Mouse (Mus musculus) midbrain, embryonic 14.5 days (tissue): ENCODE measurements at regions not wholly inside any gene's neighbourhood (a gene's known extent, or its start where the extent isn't known, plus 50 kb on each side); places are given as distances from the start of the nearest gene placed in this dataset.

Experiments used
- ATAC-seq: fragments of 200-750 bp; cut with Nextera tagmentation; 2 replicates; pipeline ENCODE4 v1.8.0; 2017; ENCODE audit warnings: moderate number of reproducible peaks, moderate library complexity; ENCODE audit not compliant: low FRiP score, low TSS enrichment
- DNase-seq: peaks from one replicate; pipeline ENCODE4 v3.0.0-alpha.2; 2015
- H3K27ac ChIP-seq: fragments of 300-500 bp; sonication (generic); replicated peaks from 2 replicates; pipeline ENCODE4 v1.5.1; 2014; ENCODE audit warnings: mild to moderate bottlenecking, low read depth, low read length, moderate library complexity
- H3K27me3 ChIP-seq: fragments of 300-500 bp; sonication (generic); 2 replicates; pipeline ENCODE4 v1.6.1; 2014; ENCODE audit warnings: low read length, control low read depth, mixed read lengths; ENCODE audit not compliant: control insufficient read depth, insufficient read depth
- H3K36me3 ChIP-seq: fragments of 300-500 bp; sonication (generic); 2 replicates; pipeline ENCODE4 v1.6.1; 2014; ENCODE audit warnings: low read length, control low read depth; ENCODE audit not compliant: control insufficient read depth, insufficient read depth
- H3K4me1 ChIP-seq: fragments of 300-500 bp; sonication (generic); 2 replicates; pipeline ENCODE4 v1.6.1; 2014; ENCODE audit warnings: mild to moderate bottlenecking, antibody characterized with exemption, low read length, control low read depth; ENCODE audit not compliant: control insufficient read depth, insufficient read depth
- H3K4me2 ChIP-seq: fragments of 300-500 bp; sonication (generic); 2 replicates; pipeline ENCODE4 v1.6.1; 2014; ENCODE audit warnings: mild to moderate bottlenecking, low read length, moderate library complexity
- H3K4me3 ChIP-seq: fragments of 300-500 bp; sonication (generic); replicated peaks from 2 replicates; pipeline ENCODE4 v1.5.1; 2014; ENCODE audit warnings: low read depth, low read length
- H3K9ac ChIP-seq: fragments of 300-500 bp; sonication (generic); replicated peaks from 2 replicates; pipeline ENCODE4 v1.6.1; 2014; ENCODE audit warnings: mild to moderate bottlenecking, low read length, moderate library complexity
- H3K9me3 ChIP-seq: fragments of 300-500 bp; sonication (generic); 2 replicates; pipeline ENCODE4 v1.6.1; 2016; ENCODE audit warnings: low read length, control low read depth, mixed read lengths; ENCODE audit not compliant: control insufficient read depth
- WGBS: fragments of 180-500 bp; shearing (Covaris S2); extraction: QIAGEN DNeasy Blood & Tissue Kit; methylation state at CpG from one replicate; pipeline ENCODE4 v1.1.7; 2014; 5-methylcytosine and 5-hydroxymethylcytosine counted together

DNA sequence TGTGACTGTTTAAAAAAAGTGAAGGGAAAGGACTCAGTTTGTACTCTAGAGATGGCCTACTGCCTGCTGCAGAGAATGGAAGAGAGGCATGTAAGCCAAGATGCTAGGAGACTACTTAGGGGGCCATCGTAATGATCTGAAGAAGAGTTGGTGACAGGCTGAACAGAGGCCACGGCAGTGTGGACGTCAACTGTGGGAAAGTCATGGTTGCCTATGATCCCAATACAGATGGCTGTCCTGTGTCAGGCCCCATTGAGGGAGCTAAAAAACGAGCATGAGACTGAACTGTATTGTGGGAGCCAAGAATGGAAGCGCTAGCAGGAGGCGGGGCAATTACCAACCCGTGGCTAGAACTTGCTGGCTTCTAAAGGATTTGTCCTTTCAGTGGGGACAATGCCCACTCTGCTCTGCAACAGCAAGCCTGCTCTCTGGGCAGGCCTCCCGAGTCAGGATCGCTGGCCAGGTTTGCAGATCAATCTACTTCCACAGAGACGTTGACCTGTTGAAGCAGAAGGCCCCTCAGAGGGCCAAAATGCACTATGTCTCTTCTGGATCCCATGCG, 530.5 kb upstream of the Cdh5 start:
- Histone ChIP-seq H3K4me1 (no peaks in the 10 kb centered on the region), H3K9me3 (no peaks in the 10 kb centered on the region), H3K4me2 (no peak overlapping the region), H3K27me3 (no peaks in the 10 kb centered on the region), H3K36me3 (no peaks in the 10 kb centered on the region), H3K4me3 (no peak overlapping the region), H3K9ac (no peak overlapping the region), H3K27ac (no peak overlapping the region)
- WGBS, result 56% methylated on average over 11 of the region's 11 CpGs
- ATAC-seq, result no peak
- DNase-seq, result no peak

DNA sequence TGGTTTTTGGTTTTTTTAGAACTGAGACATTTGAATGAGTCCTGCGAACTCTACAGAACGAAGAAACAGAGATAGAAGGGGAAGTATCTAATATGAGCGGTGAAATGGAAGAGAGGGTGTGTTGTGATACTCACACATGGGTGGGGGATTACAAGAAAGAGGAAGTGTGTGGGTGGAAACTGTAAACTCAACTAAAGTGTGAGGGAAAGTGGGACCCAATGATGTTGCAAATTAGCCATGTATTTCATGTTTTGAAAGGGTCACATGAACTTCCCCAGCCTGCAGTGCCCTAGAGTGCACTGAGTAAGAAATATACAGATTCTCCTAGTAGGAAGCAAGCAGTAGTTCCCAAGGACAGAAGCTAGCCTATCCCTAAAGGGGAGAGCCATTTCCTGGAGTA, 524.3 kb upstream of the Cdh5 start:
- no peak overlapping the region for H3K9ac ChIP-seq
- no peaks in the 10 kb centered on the region for H3K27me3 ChIP-seq

DNA sequence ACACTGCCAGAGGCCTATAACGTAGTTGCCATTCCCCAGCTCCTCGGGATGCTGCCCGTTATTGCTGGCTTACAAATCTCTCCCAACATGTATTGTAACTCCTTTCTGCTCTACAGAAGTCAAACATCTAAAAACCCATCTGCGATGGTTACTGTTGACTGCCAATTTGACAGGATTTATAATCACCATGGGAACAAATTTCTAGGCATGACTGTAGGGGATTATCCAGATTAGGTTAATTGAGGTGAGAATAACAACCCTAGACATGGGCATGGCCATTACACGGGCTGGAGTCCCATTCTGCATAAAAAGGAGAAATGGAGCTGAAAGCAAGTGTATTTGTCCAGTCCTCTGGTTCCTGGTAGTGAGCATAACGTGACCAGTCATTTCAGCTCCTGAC, 523.4 kb upstream of the Cdh5 start:
- WGBS, result 51% methylated on average over 6 of the region's 6 CpGs
- Histone ChIP-seq H3K4me2 (no peak overlapping the region), H3K36me3 (no peaks in the 10 kb centered on the region), H3K4me1 (no peaks in the 10 kb centered on the region), H3K9ac (no peak overlapping the region), H3K9me3 (no peaks in the 10 kb centered on the region), H3K4me3 (no peak overlapping the region), H3K27me3 (no peaks in the 10 kb centered on the region), H3K27ac (no peak overlapping the region)
- ATAC-seq, result no peak
- no peak for DNase-seq

More for the DNA sequence above, 524.3 kb upstream of the Cdh5 start:
- Histone ChIP-seq H3K4me3 (no peak overlapping the region), H3K9me3 (no peaks in the 10 kb centered on the region), H3K4me2 (no peak overlapping the region), H3K36me3 (no peaks in the 10 kb centered on the region), H3K4me1 (no peaks in the 10 kb centered on the region), H3K27ac (no peak overlapping the region)
- DNase-seq (no peak), ATAC-seq (no peak)
- WGBS, result 93% methylated on average over 3 of the region's 3 CpGs

DNA sequence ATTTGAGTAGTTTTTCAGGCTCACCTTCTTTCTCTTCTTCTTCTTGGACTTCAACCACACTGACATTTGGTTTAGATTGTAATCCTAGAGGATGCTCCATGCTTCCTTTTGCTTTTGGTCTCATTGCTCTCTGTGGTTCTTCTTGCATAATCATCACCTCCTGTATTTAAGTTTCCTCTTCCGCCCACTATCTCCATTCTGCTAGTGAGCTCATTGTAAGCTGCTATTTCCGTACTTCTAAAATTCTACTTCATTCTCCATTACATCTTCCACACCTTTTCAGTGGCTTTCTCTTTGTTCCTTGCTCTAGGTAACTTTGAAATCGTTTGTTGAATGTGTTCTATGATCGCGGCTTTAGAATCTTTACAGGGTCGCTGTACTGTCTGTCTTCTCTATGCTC, 493.1 kb upstream of the Cdh5 start:
- Histone ChIP-seq H3K36me3 (no peaks in the 10 kb centered on the region), H3K4me1 (no peaks in the 10 kb centered on the region), H3K4me2 (no peak overlapping the region), H3K9me3 (no peaks in the 10 kb centered on the region), H3K4me3 (no peak overlapping the region), H3K27me3 (no peaks in the 10 kb centered on the region), H3K27ac (no peak overlapping the region), H3K9ac (no peak overlapping the region)
- 96% methylated on average over 6 of the region's 6 CpGs for WGBS
- DNase-seq (no peak), ATAC-seq (no peak)

DNA sequence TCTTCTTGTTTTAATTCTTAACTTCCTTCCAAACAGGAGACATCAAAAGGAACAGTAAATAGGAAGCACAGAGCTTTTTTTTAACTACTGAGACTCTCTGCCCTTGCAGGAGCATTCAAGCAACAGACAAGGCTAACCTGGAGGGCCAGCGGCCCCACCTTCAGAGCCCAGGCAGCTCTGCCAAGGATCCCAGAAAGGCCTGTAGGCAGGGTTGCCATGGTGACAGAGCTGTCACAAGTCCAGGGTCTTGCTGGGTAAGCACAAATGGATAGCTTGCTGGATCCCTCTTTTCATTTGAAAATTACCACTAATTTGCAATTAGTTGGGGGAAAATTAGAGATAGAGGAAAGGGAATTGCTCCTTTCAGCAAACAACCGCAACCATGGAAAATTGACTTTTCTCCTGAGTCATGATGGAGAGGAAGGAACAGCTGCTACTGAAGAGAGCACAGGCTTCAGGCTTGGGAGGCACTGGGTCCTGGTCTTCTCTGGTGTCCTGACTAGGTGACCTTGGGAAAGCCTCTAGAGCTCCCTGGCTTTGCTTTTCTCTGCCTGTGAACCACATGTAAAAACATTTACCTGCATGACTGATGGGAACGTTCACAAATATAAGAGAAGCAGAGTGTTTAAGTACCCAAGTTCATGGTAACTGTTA, 477.5 kb upstream of the Cdh5 start:
- Histone ChIP-seq H3K4me3 (no peak overlapping the region), H3K36me3 (no peaks in the 10 kb centered on the region), H3K27me3 (no peaks in the 10 kb centered on the region), H3K4me2 (no peak overlapping the region), H3K9ac (no peak overlapping the region), H3K9me3 (no peaks in the 10 kb centered on the region), H3K4me1 (peaks cover 14% of the 10 kb centered on the region), H3K27ac (no peak overlapping the region; the same call in 1 of the 2 replicates)
- ATAC-seq (peak; percentile 91), DNase-seq (peak; percentile 86)
- WGBS, result 25% methylated on average over 3 of the region's 3 CpGs

DNA sequence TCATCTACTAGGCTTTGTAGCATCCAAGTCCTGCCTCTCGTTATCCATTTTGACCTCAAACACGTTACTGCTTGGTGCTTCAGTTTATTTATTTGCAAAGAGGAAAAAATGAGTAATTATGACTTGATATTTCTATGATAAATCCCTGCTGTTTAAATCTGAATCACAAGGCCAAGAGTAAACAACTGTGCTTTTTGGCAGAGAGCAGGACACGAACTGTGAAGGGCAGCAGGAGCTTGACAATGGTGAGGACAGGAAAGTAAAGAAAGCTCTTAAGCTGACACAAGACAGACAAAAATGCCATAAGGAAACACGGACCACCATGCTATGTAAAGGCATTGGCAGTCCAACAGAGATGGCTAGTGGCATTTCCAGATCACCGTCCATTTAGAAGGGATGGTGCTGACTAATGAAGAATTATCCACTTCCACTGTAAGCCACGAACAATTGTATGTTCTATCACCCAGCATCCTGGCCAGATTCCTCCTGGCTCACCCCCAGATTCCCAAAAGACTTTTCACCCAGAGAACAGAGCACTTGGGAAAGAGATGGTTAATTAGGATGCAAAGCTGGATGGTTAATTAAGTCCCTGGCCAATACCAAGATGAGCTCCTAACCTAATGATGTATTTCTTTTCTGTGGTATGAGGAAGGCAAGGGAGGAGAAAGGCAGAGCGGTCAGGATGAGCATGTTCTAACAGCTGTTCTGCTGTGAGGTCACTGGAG, 476.1 kb upstream of the Cdh5 start:
- H3K36me3 ChIP-seq, result no peaks in the 10 kb centered on the region
- H3K4me3 ChIP-seq, result no peak overlapping the region
- no peaks in the 10 kb centered on the region for H3K9me3 ChIP-seq
- ATAC-seq, result no peak
- WGBS, result 82% methylated on average over 7 of the region's 7 CpGs
- H3K4me2 ChIP-seq, result no peak overlapping the region
- no peak for DNase-seq
- no peaks in the 10 kb centered on the region for H3K27me3 ChIP-seq
- peaks cover 14% of the 10 kb centered on the region for H3K4me1 ChIP-seq
- H3K27ac ChIP-seq, result no peak overlapping the region
- no peak overlapping the region for H3K9ac ChIP-seq

DNA sequence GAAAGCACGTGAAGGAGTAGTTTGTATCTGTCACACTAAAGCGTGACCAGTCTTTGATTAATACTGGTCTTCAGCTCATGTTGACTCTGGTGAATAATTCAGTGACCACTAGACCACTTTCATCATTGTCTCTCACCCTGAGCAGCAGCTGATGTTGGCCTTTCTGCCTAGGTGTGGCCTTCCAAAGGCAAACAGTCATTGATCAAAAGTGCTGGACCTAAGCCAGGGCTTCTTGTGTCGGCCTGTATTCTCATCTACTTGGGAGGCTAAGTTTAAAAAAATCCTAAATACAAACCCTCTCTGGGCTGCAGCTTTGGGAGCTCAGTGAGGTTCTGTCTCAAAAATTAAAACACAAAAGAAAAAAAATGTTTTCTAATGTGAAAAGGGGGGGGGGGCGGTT, 475.0 kb upstream of the Cdh5 start:
- no peak overlapping the region for H3K4me3 ChIP-seq
- H3K27ac ChIP-seq, result no peak overlapping the region
- peaks cover 14% of the 10 kb centered on the region for H3K4me1 ChIP-seq
- H3K9me3 ChIP-seq, result no peaks in the 10 kb centered on the region
- H3K36me3 ChIP-seq, result no peaks in the 10 kb centered on the region
- no peak overlapping the region for H3K4me2 ChIP-seq
- WGBS, result 57% methylated on average over 4 of the region's 4 CpGs
- no peak for DNase-seq
- ATAC-seq, result no peak
- no peaks in the 10 kb centered on the region for H3K27me3 ChIP-seq
- H3K9ac ChIP-seq, result no peak overlapping the region

DNA sequence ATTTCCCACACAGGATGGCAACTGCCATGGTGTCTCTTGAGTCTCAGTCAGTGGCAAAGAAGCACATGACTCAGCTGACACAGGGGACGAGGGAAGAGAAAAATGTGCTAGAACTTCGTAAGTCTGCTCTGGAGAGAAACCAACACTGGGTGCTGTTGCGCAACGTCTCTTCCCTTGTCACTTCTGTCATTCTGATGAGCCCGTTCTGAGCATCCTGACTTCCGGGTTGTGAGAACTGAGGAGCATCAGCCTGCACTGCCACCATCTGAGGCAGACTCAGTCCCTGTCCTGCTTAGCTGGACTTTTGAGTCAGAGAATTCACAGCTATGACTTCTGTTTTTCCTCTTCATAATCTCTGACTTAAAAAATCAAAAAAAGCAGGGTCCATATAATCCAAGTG, 468.9 kb upstream of the Cdh5 start:
- DNase-seq (no peak), ATAC-seq (no peak)
- no peaks in the 10 kb centered on the region for H3K4me1 ChIP-seq
- no peaks in the 10 kb centered on the region for H3K9me3 ChIP-seq
- no peak overlapping the region for H3K9ac ChIP-seq
- H3K36me3 ChIP-seq, result no peaks in the 10 kb centered on the region
- no peak overlapping the region for H3K27ac ChIP-seq
- WGBS, result 89% methylated on average over 6 of the region's 6 CpGs
- H3K4me3 ChIP-seq, result no peak overlapping the region
- no peak overlapping the region for H3K4me2 ChIP-seq
- no peaks in the 10 kb centered on the region for H3K27me3 ChIP-seq

DNA sequence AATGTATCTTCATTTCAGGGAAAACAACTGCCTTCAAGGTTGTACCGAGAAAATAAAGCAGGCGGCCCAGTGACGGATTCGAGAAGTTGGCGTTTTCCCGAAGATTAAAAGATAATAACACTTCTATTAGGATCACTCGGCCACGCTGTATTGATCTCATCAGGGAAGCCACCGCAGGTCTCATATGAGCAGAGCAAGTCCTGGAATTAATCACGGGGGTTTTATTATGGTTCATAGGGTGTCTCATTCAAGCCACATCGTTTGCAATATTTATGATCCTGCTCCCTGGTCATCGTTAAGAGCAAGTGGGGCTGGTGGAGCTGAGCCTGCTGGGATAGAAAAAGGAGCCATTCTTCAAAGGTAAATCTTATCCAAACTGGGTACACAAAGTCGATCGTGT, 466.5 kb upstream of the Cdh5 start:
- H3K9ac ChIP-seq, result no peak overlapping the region
- no peaks in the 10 kb centered on the region for H3K36me3 ChIP-seq
- no peak overlapping the region for H3K4me2 ChIP-seq
- WGBS, result 63% methylated on average over 14 of the region's 14 CpGs
- no peaks in the 10 kb centered on the region for H3K9me3 ChIP-seq
- no peaks in the 10 kb centered on the region for H3K27me3 ChIP-seq
- no peak for ATAC-seq
- no peak overlapping the region for H3K4me3 ChIP-seq
- H3K4me1 ChIP-seq, result no peaks in the 10 kb centered on the region
- peak; percentile 21 for DNase-seq
- H3K27ac ChIP-seq, result no peak overlapping the region
